Mouse (Mus musculus) monocyte, adult 5-6 weeks (primary cell): Measurements from ENCODE around the gene Slc25a39. TPM values are rescaled to one million over a fixed set of nuclear protein-coding genes. Genes with fewer than 3 reads are reported as not detected.

Experiments
- ATAC-seq: fragments of 153-309, 156-312 bp; replicated peaks from 2 replicates; pipeline ENCODE4 v1.8.0; 2017; ENCODE audit warnings: mild to moderate bottlenecking; ENCODE audit not compliant: low TSS enrichment, insufficient number of reproducible peaks, severe bottlenecking, poor library complexity, low FRiP score
- total RNA-seq: library from RNA; stranded (forward); fragments of 200-1000, 200-491, 200-594 nt; gene quantifications from 3 replicates; pipeline ENCODE4 v1.2.3, GENCODE M21; 2017

The Slc25a39 gene
- total RNA-seq, 1 experiment from 2014 or later, result 30.1 TPM

GRCm38 (mm10) chr11:102363623-102364022 lies 44.1 kb downstream of the Slc25a39 start:
- no peak for ATAC-seq

- no peak for ATAC-seq
Measured at GRCm38 (mm10) chr11:102361776-102362495, 45.8 kb downstream of the Slc25a39 start.

GRCm38 (mm10) chr11:102358365-102358764 lies 49.4 kb downstream of the Slc25a39 start:
- no peak for ATAC-seq

- ATAC-seq, result no peak
Measured at GRCm38 (mm10) chr11:102356636-102357350, 51.0 kb downstream of the Slc25a39 start.

- no peak for ATAC-seq
Measured at GRCm38 (mm10) chr11:102356190-102356589, 51.6 kb downstream of the Slc25a39 start.

GRCm38 (mm10) chr11:102355501-102355900 lies 52.2 kb downstream of the Slc25a39 start:
- ATAC-seq, result no peak

GRCm38 (mm10) chr11:102353021-102353431 lies 54.7 kb downstream of the Slc25a39 start:
- ATAC-seq, result no peak

Other genes starting within 250 kb of the Slc25a39 start
- gene Lsm12, start 222.7 kb downstream of the Slc25a39 start, total RNA-seq, result 26.7 to 93.0 TPM (median 26.9 TPM) in 3 replicates
- 6.1 to 10.7 TPM (median 9.1 TPM) in 3 replicates for gene G6pc3, start 218.3 kb downstream of the Slc25a39 start, total RNA-seq
- 46.5 to 54.0 TPM (median 51.7 TPM) in 3 replicates for gene Hdac5, start 177.8 kb downstream of the Slc25a39 start, total RNA-seq
- not detected in 3 replicates for gene BC030867, start 159.1 kb downstream of the Slc25a39 start, total RNA-seq
- gene Asb16, start 139.2 kb downstream of the Slc25a39 start, total RNA-seq, result not detected in 3 replicates
- gene Tmub2, start 123.0 kb downstream of the Slc25a39 start, total RNA-seq, result 25.7 to 34.3 TPM (median 26.5 TPM) in 3 replicates
- gene Atxn7l3, start 111.3 kb downstream of the Slc25a39 start, total RNA-seq, result 29.9 to 43.6 TPM (median 29.9 TPM) in 3 replicates
- gene Ubtf, start 88.2 kb downstream of the Slc25a39 start, total RNA-seq, result 160 to 166 TPM (median 161 TPM) in 3 replicates
- 2.2 to 10.4 TPM (median 8.0 TPM) in 3 replicates for gene Slc4a1, start 41.7 kb downstream of the Slc25a39 start, total RNA-seq
- gene Rundc3a, start 14.5 kb downstream of the Slc25a39 start, total RNA-seq, result 4.8 TPM in 1 of 3 replicates, not detected in the others
- 62.3 to 97.9 TPM (median 97.8 TPM) in 3 replicates for gene Grn, start 22.4 kb upstream of the Slc25a39 start, total RNA-seq
- gene Fam171a2, start 39.7 kb upstream of the Slc25a39 start, total RNA-seq, result not detected in 3 replicates
- 50.3 to 142 TPM (median 82.3 TPM) in 3 replicates for gene Itga2b, start 62.2 kb upstream of the Slc25a39 start, total RNA-seq
- gene Gpatch8, start 148.4 kb upstream of the Slc25a39 start, total RNA-seq, result 25.6 to 52.6 TPM (median 34.8 TPM) in 3 replicates
- not detected in 3 replicates for gene Gm11627, start 171.5 kb upstream of the Slc25a39 start, total RNA-seq
- not detected in 3 replicates for gene Fzd2, start 196.4 kb upstream of the Slc25a39 start, total RNA-seq